Mouse (Mus musculus) heart, adult 11 months (tissue): ENCODE results near the gene Sema3d.

Experiments used
- DNase-seq: peaks from one replicate; pipeline ENCODE4 v3.0.0; 2022

Sema3d gene

DNA sequence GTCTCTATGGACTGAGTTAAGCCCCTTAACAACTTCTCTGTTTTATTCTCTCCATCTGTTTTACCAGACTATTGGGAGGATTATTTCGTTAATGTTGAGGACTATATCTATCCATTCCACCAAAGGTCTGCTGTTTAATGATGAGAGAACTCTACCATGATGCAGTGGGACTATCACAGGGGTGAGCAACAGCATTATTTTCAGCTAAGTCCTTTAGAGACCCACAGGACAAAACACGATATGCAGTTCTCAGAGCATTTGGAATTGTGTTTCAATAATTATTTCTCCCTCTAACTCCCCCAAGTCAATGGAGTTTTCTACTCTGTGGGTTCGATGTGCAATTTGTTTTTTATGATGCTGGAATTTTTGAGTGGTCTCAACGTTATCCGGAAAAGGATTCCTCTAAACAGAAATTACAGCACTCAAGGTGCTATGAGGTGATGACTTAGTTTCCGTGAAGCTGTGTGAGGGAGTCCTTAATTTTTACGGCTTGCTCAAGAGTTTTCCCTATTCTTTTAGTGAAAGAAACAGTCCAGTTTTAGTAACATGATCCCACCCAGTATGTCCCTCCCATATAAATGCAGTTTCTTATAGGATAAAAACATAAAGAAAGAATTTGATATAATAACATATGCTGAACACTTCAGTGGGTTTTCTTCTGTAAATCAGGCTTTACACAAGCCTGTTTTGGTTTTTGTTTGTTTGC is 254.7 kb downstream of the Sema3d start:
- DNase-seq, result no peak
